Mouse (Mus musculus) 416B (cell line): ENCODE results near the gene Sh3bgrl2.

Experiments used
- DNase-seq: peaks from one replicate; pipeline ENCODE4 v3.0.0; 2011; ENCODE audit warnings: low read depth

Gene Sh3bgrl2

GRCm38 (mm10) chr9:83631920-83632319 lies 83.8 kb downstream of the Sh3bgrl2 start:
- DNase-seq = no peak

GRCm38 (mm10) chr9:83634703-83635102 lies 86.6 kb downstream of the Sh3bgrl2 start:
- DNase-seq = no peak

- no peak for DNase-seq
These were observed 87.9 kb downstream of the Sh3bgrl2 start for GRCm38 (mm10) chr9:83635997-83636396.

- DNase-seq = no peak
These were observed 95.0 kb downstream of the Sh3bgrl2 start for GRCm38 (mm10) chr9:83643139-83643538.

GRCm38 (mm10) chr9:83643833-83644232 lies 95.7 kb downstream of the Sh3bgrl2 start:
- DNase-seq = peak; percentile 5

- no peak for DNase-seq
These were observed 98.1 kb downstream of the Sh3bgrl2 start for GRCm38 (mm10) chr9:83646215-83646614.

GRCm38 (mm10) chr9:83646691-83647090 lies 98.6 kb downstream of the Sh3bgrl2 start:
- no peak for DNase-seq

- no peak for DNase-seq
These were observed 100.0 kb downstream of the Sh3bgrl2 start for GRCm38 (mm10) chr9:83647919-83648705.

GRCm38 (mm10) chr9:83648733-83649132 lies 100.6 kb downstream of the Sh3bgrl2 start:
- no peak for DNase-seq

GRCm38 (mm10) chr9:83652015-83652414 lies 103.9 kb downstream of the Sh3bgrl2 start:
- no peak for DNase-seq

GRCm38 (mm10) chr9:83652590-83653172 lies 104.6 kb downstream of the Sh3bgrl2 start:
- DNase-seq = peak; percentile 48

- no peak for DNase-seq
These were observed 106.5 kb downstream of the Sh3bgrl2 start for GRCm38 (mm10) chr9:83654601-83655000.

GRCm38 (mm10) chr9:83656960-83657651 lies 109.0 kb downstream of the Sh3bgrl2 start:
- DNase-seq = no peak

- no peak for DNase-seq
These were observed 109.5 kb downstream of the Sh3bgrl2 start for GRCm38 (mm10) chr9:83657652-83658002.

GRCm38 (mm10) chr9:83659081-83659480 lies 111.0 kb downstream of the Sh3bgrl2 start:
- no peak for DNase-seq

GRCm38 (mm10) chr9:83661811-83662210 lies 113.7 kb downstream of the Sh3bgrl2 start:
- no peak for DNase-seq

- DNase-seq = no peak
These were observed 116.1 kb downstream of the Sh3bgrl2 start for GRCm38 (mm10) chr9:83663981-83664897.

- DNase-seq = no peak
These were observed 116.8 kb downstream of the Sh3bgrl2 start for GRCm38 (mm10) chr9:83664951-83665350.

GRCm38 (mm10) chr9:83667031-83667430 lies 118.9 kb downstream of the Sh3bgrl2 start:
- no peak for DNase-seq

- DNase-seq = no peak
These were observed 131.5 kb downstream of the Sh3bgrl2 start for GRCm38 (mm10) chr9:83679626-83680025.

- DNase-seq = no peak
These were observed 133.8 kb downstream of the Sh3bgrl2 start for GRCm38 (mm10) chr9:83681661-83682655.
